Mouse (Mus musculus) cortical plate, adult 2 months (tissue): Measurements from ENCODE around the gene Ccdc152.
"Not testable (repeated sequence)": the region's sequence is repeated elsewhere in the genome, so short reads cannot be mapped to it uniquely, and the experiment has no call there.

ENCODE experiments used
- CTCF ChIP-seq: fragments of 200-500 bp; IDR thresholded peaks from 2 replicates; pipeline ENCODE4 v1.5.1; 2011; ENCODE audit warnings: mild to moderate bottlenecking, control low read depth, low read length; ENCODE audit not compliant: insufficient read depth; ENCODE audit errors: extremely low read depth
- POLR2A ChIP-seq: fragments of 200-500 bp; IDR thresholded peaks from 2 replicates; pipeline ENCODE4 v1.6.1; 2011; ENCODE audit warnings: mild to moderate bottlenecking, low read length, control low read depth; ENCODE audit not compliant: insufficient read depth; ENCODE audit errors: extremely low read depth

- TF ChIP-seq POLR2A, CTCF: not testable (repeated sequence)
Measured at GRCm38 (mm10) chr15:3245036-3245435, 58.3 kb downstream of the Ccdc152 start.
